Mouse (Mus musculus) skeletal muscle tissue, postnatal 0 days (tissue): Measurements from ENCODE around the gene Kctd11. TPM values are rescaled to one million over a fixed set of nuclear protein-coding genes. Genes with fewer than 3 reads are reported as not detected.

Experiments
- microRNA-seq, 2 experiments: library from miRNA; unstranded; fragments of <30 nt; microRNA quantifications; one replicate each; pipeline ENCODE4; 2016
- polyA plus RNA-seq: library from polyadenylated mRNA; unstranded; fragments of >200 nt; fragmentation: Nextera tagmentation; extraction: Ambion mirVana; gene quantifications from 2 replicates; pipeline ENCODE4 v1.2.1, GENCODE M21; 2015

Kctd11 gene
- polyA plus RNA-seq: 2.6 and 3.6 TPM in 2 replicates

GRCm38 (mm10) chr11:69880853-69881603 lies at the start of gene Kctd11:
TSS of gene Kctd11 (minus strand) at chr11:69881406.

GRCm38 (mm10) chr11:69921114-69922011 lies 40.2 kb upstream of the Kctd11 start, which contains the start of gene Eif5a:
TSS of gene Eif5a (minus strand) at chr11:69921958.

GRCm38 (mm10) chr11:69913554-69914371 lies 32.6 kb upstream of the Kctd11 start, which contains the start of gene Gps2:
TSS of gene Gps2 (plus strand) at chr11:69913888.

GRCm38 (mm10) chr11:69900471-69901405 lies 19.5 kb upstream of the Kctd11 start, which contains the start of the genes 2810408A11Rik and Neurl4:
TSS of gene 2810408A11Rik (minus strand) at chr11:69900987.
TSS of gene Neurl4 (plus strand) at chr11:69901072.

GRCm38 (mm10) chr11:69895291-69895690 lies 14.1 kb upstream of the Kctd11 start, which contains the start of gene Acap1:
TSS of gene Acap1 (minus strand) at chr11:69895539.

GRCm38 (mm10) chr11:69877878-69878277 lies 3.3 kb downstream of the Kctd11 start, which contains the start of gene Tmem95:
TSS of gene Tmem95 (minus strand) at chr11:69878018.

GRCm38 (mm10) chr11:69858113-69858998 lies 22.9 kb downstream of the Kctd11 start, which contains the start of gene Tnk1:
TSS of gene Tnk1 (minus strand) at chr11:69858730.

GRCm38 (mm10) chr11:69846198-69846680 lies 35.0 kb downstream of the Kctd11 start, which contains the start of gene Plscr3:
TSS of gene Plscr3 (plus strand) at chr11:69846376.

GRCm38 (mm10) chr11:69837952-69838713 lies 43.1 kb downstream of the Kctd11 start, which contains the start of gene Tmem256:
TSS of gene Tmem256 (plus strand) at chr11:69838514.

GRCm38 (mm10) chr11:69837604-69837951 lies 43.6 kb downstream of the Kctd11 start, which contains the start of gene Nlgn2:
TSS of gene Nlgn2 (minus strand) at chr11:69837784.

Small RNAs within 50 kb of the gene (microRNA-seq; reads per million reads assigned to microRNA genes)
- gene Mir6924: 0 reads per million in 2 experiments

Other genes starting within 250 kb of the Kctd11 start
- 19.9 and 21.3 TPM in 2 replicates for gene Fxr2, start 248.4 kb downstream of the Kctd11 start, polyA plus RNA-seq
- gene Sox15, start 226.1 kb downstream of the Kctd11 start, polyA plus RNA-seq: 0.16 TPM in 1 of 2 replicates, not detected in the other
- gene Mpdu1, start 218.8 kb downstream of the Kctd11 start, polyA plus RNA-seq: 29.7 and 47.4 TPM in 2 replicates
- gene Cd68, start 215.3 kb downstream of the Kctd11 start, polyA plus RNA-seq: 16.2 and 25.5 TPM in 2 replicates
- gene Eif4a1, start 209.0 kb downstream of the Kctd11 start, polyA plus RNA-seq: 167 and 224 TPM in 2 replicates
- 26.4 and 29.2 TPM in 2 replicates for gene Senp3, start 199.3 kb downstream of the Kctd11 start, polyA plus RNA-seq
- gene Tnfsf13, start 195.6 kb downstream of the Kctd11 start, polyA plus RNA-seq: 0.65 and 0.67 TPM in 2 replicates
- 11.5 and 13.1 TPM in 2 replicates for gene Tnfsf12, start 185.6 kb downstream of the Kctd11 start, polyA plus RNA-seq
- 5.9 and 6.9 TPM in 2 replicates for gene Tnfsfm13, start 185.3 kb downstream of the Kctd11 start, polyA plus RNA-seq
- gene Polr2a, start 122.8 kb downstream of the Kctd11 start, polyA plus RNA-seq: 9.3 and 10.3 TPM in 2 replicates
- not detected in 2 replicates for gene Slc35g3, start 119.4 kb downstream of the Kctd11 start, polyA plus RNA-seq
- 2.5 and 2.9 TPM in 2 replicates for gene Zbtb4, start 115.5 kb downstream of the Kctd11 start, polyA plus RNA-seq
- gene Chrnb1, start 85.5 kb downstream of the Kctd11 start, polyA plus RNA-seq: 79.0 and 95.8 TPM in 2 replicates
- gene Fgf11, start 79.5 kb downstream of the Kctd11 start, polyA plus RNA-seq: 1.5 and 2.2 TPM in 2 replicates
- 0.31 and 0.45 TPM in 2 replicates for gene Tmem102, start 75.8 kb downstream of the Kctd11 start, polyA plus RNA-seq
- gene Gm39566, start 66.1 kb downstream of the Kctd11 start, polyA plus RNA-seq: not detected in 2 replicates
- not detected in 2 replicates for gene Spem2, start 62.9 kb downstream of the Kctd11 start, polyA plus RNA-seq
- not detected in 2 replicates for gene Spem1, start 59.2 kb downstream of the Kctd11 start, polyA plus RNA-seq
- gene Nlgn2, start 43.6 kb downstream of the Kctd11 start, polyA plus RNA-seq: 2.1 TPM in 2 replicates
- 242 and 272 TPM in 2 replicates for gene Tmem256, start 42.9 kb downstream of the Kctd11 start, polyA plus RNA-seq
- gene Plscr3, start 35.0 kb downstream of the Kctd11 start, polyA plus RNA-seq: 36.6 and 44.6 TPM in 2 replicates
- gene Tnk1, start 22.7 kb downstream of the Kctd11 start, polyA plus RNA-seq: 0.09 and 0.46 TPM in 2 replicates
- not detected in 2 replicates for gene Tmem95, start 3.4 kb downstream of the Kctd11 start, polyA plus RNA-seq
- 0.34 and 0.46 TPM in 2 replicates for gene Acap1, start 14.1 kb upstream of the Kctd11 start, polyA plus RNA-seq
- 1.8 and 2.4 TPM in 2 replicates for gene 2810408A11Rik, start 19.6 kb upstream of the Kctd11 start, polyA plus RNA-seq
- gene Neurl4, start 19.7 kb upstream of the Kctd11 start, polyA plus RNA-seq: 3.0 and 3.3 TPM in 2 replicates
- gene Gps2, start 32.5 kb upstream of the Kctd11 start, polyA plus RNA-seq: 41.9 and 42.1 TPM in 2 replicates
- 952 and 1,117 TPM in 2 replicates for gene Eif5a, start 40.6 kb upstream of the Kctd11 start, polyA plus RNA-seq
- gene Ybx2, start 54.4 kb upstream of the Kctd11 start, polyA plus RNA-seq: 0.78 and 0.85 TPM in 2 replicates
- gene Slc2a4, start 66.8 kb upstream of the Kctd11 start, polyA plus RNA-seq: 128 and 138 TPM in 2 replicates
- gene Cldn7, start 83.4 kb upstream of the Kctd11 start, polyA plus RNA-seq: 0.23 and 0.57 TPM in 2 replicates
- 42.1 and 46.1 TPM in 2 replicates for gene Ctdnep1, start 99.8 kb upstream of the Kctd11 start, polyA plus RNA-seq
- gene Elp5, start 101.1 kb upstream of the Kctd11 start, polyA plus RNA-seq: 86.0 and 92.4 TPM in 2 replicates
- 320 and 389 TPM in 2 replicates for gene Gabarap, start 109.7 kb upstream of the Kctd11 start, polyA plus RNA-seq
- 31.1 and 33.7 TPM in 2 replicates for gene Phf23, start 114.4 kb upstream of the Kctd11 start, polyA plus RNA-seq
- 11.2 and 11.8 TPM in 2 replicates for gene Dvl2, start 119.2 kb upstream of the Kctd11 start, polyA plus RNA-seq
- gene Acadvl, start 134.0 kb upstream of the Kctd11 start, polyA plus RNA-seq: 311 and 331 TPM in 2 replicates
- gene Dlg4, start 135.5 kb upstream of the Kctd11 start, polyA plus RNA-seq: 3.3 and 5.3 TPM in 2 replicates
- 0.13 and 0.21 TPM in 2 replicates for gene Asgr1, start 172.7 kb upstream of the Kctd11 start, polyA plus RNA-seq
- 0.23 and 0.68 TPM in 2 replicates for gene Asgr2, start 211.2 kb upstream of the Kctd11 start, polyA plus RNA-seq
- gene Mgl2, start 248.9 kb upstream of the Kctd11 start, polyA plus RNA-seq: 8.2 and 9.7 TPM in 2 replicates